In the genomic region with DNA sequence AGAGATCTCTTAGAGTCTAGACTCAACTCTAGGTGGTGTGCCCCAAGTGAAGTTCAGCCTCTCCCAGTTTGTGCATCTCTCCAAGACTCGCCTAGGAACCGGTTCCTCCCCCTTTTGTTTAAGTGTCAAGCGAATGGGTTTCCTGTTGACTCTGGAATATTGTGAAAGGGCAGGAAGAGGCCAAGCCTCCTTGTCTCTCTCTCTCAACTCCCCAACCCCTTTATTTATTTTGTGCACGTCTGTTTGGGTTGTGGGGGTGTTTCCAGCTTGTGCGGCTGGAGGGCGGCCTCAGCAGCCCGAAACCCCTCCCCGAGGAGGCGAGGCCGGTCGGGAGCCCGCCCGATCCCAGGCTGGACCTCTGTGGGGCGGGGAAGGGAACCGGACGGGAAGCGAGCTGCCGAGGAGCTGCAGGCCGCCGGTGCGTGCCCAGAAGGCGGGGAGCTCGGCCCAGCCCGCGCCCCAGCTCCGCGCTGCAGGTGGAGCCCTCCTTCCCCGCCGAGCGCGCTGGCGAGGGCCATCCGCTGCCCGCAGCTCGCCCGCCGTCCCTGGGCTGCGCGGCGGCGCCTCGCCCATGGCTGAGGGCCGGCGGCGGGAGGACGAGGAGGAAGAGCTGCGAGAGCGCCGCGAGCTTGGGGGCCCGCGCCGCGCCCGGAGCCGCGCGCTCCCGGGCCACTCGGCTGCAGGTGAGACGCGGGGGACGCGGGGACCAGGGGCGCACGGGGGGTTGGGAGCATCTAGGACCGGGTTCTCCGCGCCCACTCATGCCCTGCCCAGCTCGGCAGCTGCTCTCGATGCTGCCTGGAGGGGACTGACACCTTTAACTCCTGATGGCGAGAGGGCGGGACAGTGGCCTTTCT, we compare ENCODE assay signal across 8 mouse cellular contexts. TPM values are rescaled to one million over a fixed set of nuclear protein-coding genes. Genes with fewer than 3 reads are reported as not detected.
A peak's percentile ranks its signal among the peaks of the same experiment; 100 is the strongest.
DNase-seq lines count a peak whose midpoint lies in the region; ATAC-seq lines count a peak whose summit lies in the region.

Sh3d19 (plus strand) TSS at position 368 of the 857 bp plus-strand sequence.

- H3K4me1 ChIP-seq in hindbrain, embryonic 10.5 days (replicated peaks), result peaks cover 31% of the 10 kb centered on the region
- H3K4me1 ChIP-seq in lung, embryonic 15.5 days, result peaks cover 43% of the 10 kb centered on the region

- no peaks in the 10 kb centered on the region for H3K9me3 ChIP-seq in hindbrain, embryonic 10.5 days
- H3K9me3 ChIP-seq in lung, embryonic 15.5 days, result no peaks in the 10 kb centered on the region

- peak within 1 kb of the TSS; percentile 86 for H3K9ac ChIP-seq in lung, embryonic 15.5 days

- WGBS in hindbrain, embryonic 10.5 days, result under 1% methylated on average over 73 of the region's 73 CpGs
- WGBS in lung, embryonic 15.5 days, result under 1% methylated on average over 56 of the region's 73 CpGs

- DNase-seq in ZHBTc4 (ENCODE audit: low read depth, low spot score), result peak; percentile 90
- DNase-seq in cerebellum, postnatal 14 days, result peak; percentile 65 to 77
- DNase-seq in frontal cortex, postnatal 14 days (ENCODE audit: low spot score in 2 of 2), result peak; percentile 12 to 48
- DNase-seq in hindbrain, embryonic 10.5 days (ENCODE audit: low spot score), result peak; percentile 82
- DNase-seq in layer of hippocampus, postnatal 10 days (ENCODE audit: low spot score in 2 of 2), result peak; percentile 64 to 78
- DNase-seq in ovary, postnatal 14 days (ENCODE audit: low spot score), result peak; percentile 75
- peak; percentile 93 for DNase-seq in yolk sac, embryonic 10.5 days (ENCODE audit: low spot score)

- peak within 1 kb of the TSS; percentile 81 for H3K4me3 ChIP-seq in hindbrain, embryonic 10.5 days
- peak within 1 kb of the TSS; percentile 85 for H3K4me3 ChIP-seq in lung, embryonic 15.5 days

- ATAC-seq in lung, embryonic 15.5 days (ENCODE audit: borderline replicate concordance, extremely low read depth, low FRiP score, low TSS enrichment), result peak; percentile 97

- H3K36me3 ChIP-seq in hindbrain, embryonic 10.5 days, result no peaks in the 10 kb centered on the region
- H3K36me3 ChIP-seq in lung, embryonic 15.5 days, result no peaks in the 10 kb centered on the region

- peak within 1 kb of the TSS; percentile 94 for H3K27ac ChIP-seq in hindbrain, embryonic 10.5 days
- peak within 1 kb of the TSS; percentile 89 for H3K27ac ChIP-seq in lung, embryonic 15.5 days

- H3K4me2 ChIP-seq in lung, embryonic 15.5 days, result peak within 1 kb of the TSS; percentile 78

- H3K27me3 ChIP-seq in hindbrain, embryonic 10.5 days (ENCODE audit: insufficient read depth, poor library complexity, severe bottlenecking), result 0 out of 2 replicates have a peak, but pooled peaks cover 4% of the 10 kb centered on the region
- H3K27me3 ChIP-seq in lung, embryonic 15.5 days, result no peaks in the 10 kb centered on the region

RNA-seq across cellular contexts. Expression of gene Sh3d19, which starts in this region (rescaled TPM):
- polyA plus RNA-seq in hindbrain, embryonic 10.5 days (2016; fragmentation: Nextera tagmentation; extraction: Ambion mirVana), result 7.9 and 9.0 TPM in 2 replicates
- 10 to 100 TPM; 41.7 to 51.6 TPM for total RNA-seq in layer of hippocampus, postnatal 10 days (2021)
- polyA plus RNA-seq in lung, embryonic 15.5 days (2015; fragmentation: Nextera tagmentation; extraction: Ambion mirVana), result 31.8 and 33.0 TPM in 2 replicates

Comparison
In these comparisons a context has a peak if more than half of its experiments do, and no peak if none do; other contexts are left out.
1. Peak in every context shown above with its lines: DNase-seq, ATAC-seq, H3K4me3 ChIP-seq and H3K27ac ChIP-seq.
2. DNase-seq: peak in every context shown above with its lines; median percentile 93 in yolk sac, embryonic 10.5 days; 90 in ZHBTc4; 82 in hindbrain, embryonic 10.5 days; 75 in ovary, postnatal 14 days; 71 in cerebellum, postnatal 14 days; 71 in layer of hippocampus, postnatal 10 days; 30 in frontal cortex, postnatal 14 days.